ENCODE assay signal across 40 mouse cellular contexts in genomic region chr10:88741426-88741825, GRCm38 (mm10). TPM values are rescaled to one million over a fixed set of nuclear protein-coding genes. Genes with fewer than 3 reads are reported as not detected.
"Had no signal": no experiment of that assay in that cellular context is flagged by ENCODE, and none has a peak within 500 bp of the region (broad histone marks: within the 10 kb centered on the region; RNA-seq: fewer than 3 reads in every experiment).

No protein-coding gene starts in this region.

- H3K27me3 ChIP-seq: limb, embryonic 12.5 days; limb, embryonic 13.5 days; limb, embryonic 15.5 days; liver, embryonic 12.5 days; liver, embryonic 13.5 days; liver, embryonic 15.5 days; lung, embryonic 15.5 days; megakaryocyte, embryonic 14.5 days; midbrain, embryonic 12.5 days; midbrain, embryonic 13.5 days; midbrain, embryonic 15.5 days; neural tube, embryonic 12.5 days had no signal

- H3K27ac ChIP-seq: limb, embryonic 10.5 days; limb, embryonic 12.5 days; limb, embryonic 13.5 days; limb, embryonic 15.5 days; liver, embryonic 12.5 days; liver, embryonic 13.5 days; liver, embryonic 14.5 days; liver, embryonic 15.5 days; lung, embryonic 15.5 days; macrophage; midbrain, embryonic 10.5 days; midbrain, embryonic 12.5 days; midbrain, embryonic 13.5 days; midbrain, embryonic 15.5 days; neural tube, embryonic 12.5 days had no signal

- H3K4me1 ChIP-seq: limb, embryonic 10.5 days; limb, embryonic 12.5 days; limb, embryonic 13.5 days; limb, embryonic 15.5 days; liver, embryonic 12.5 days; liver, embryonic 13.5 days; liver, embryonic 15.5 days; lung, embryonic 15.5 days; megakaryocyte, embryonic 14.5 days; midbrain, embryonic 10.5 days; midbrain, embryonic 12.5 days; midbrain, embryonic 13.5 days; midbrain, embryonic 15.5 days; neural tube, embryonic 12.5 days had no signal

- H3K9me3 ChIP-seq: limb, embryonic 10.5 days; limb, embryonic 13.5 days; limb, embryonic 15.5 days; liver, embryonic 12.5 days; liver, embryonic 13.5 days; liver, embryonic 15.5 days; lung, embryonic 15.5 days; megakaryocyte, embryonic 14.5 days; midbrain, embryonic 10.5 days; midbrain, embryonic 12.5 days; midbrain, embryonic 13.5 days; midbrain, embryonic 15.5 days; neural tube, embryonic 12.5 days had no signal

- H3K4me3 ChIP-seq: limb, embryonic 10.5 days; limb, embryonic 12.5 days; limb, embryonic 13.5 days; limb, embryonic 15.5 days; liver, embryonic 12.5 days; liver, embryonic 13.5 days; liver, embryonic 15.5 days; lung, embryonic 15.5 days; megakaryocyte, embryonic 14.5 days; midbrain, embryonic 10.5 days; midbrain, embryonic 12.5 days; midbrain, embryonic 13.5 days; midbrain, embryonic 15.5 days; myocyte; neural tube, embryonic 12.5 days had no signal

- DNase-seq: left cerebral cortex, postnatal 4 days; liver; liver, embryonic 13.5 days; liver, postnatal 0 days; lung, adult 18-20 months; lung, adult 2 months; lung, embryonic 14.5 days; lung, postnatal 10 days; lung, postnatal 14 days; lung, postnatal 36 days; lung, postnatal 4 days; midbrain, embryonic 14.5 days had no signal

- ATAC-seq: liver, embryonic 12.5 days; liver, postnatal 0 days; lung, postnatal 0 days; midbrain, embryonic 13.5 days; midbrain, embryonic 15.5 days; midbrain, embryonic 16.5 days had no signal

- H3K9ac ChIP-seq: limb, embryonic 12.5 days; limb, embryonic 13.5 days; limb, embryonic 15.5 days; liver, embryonic 12.5 days; liver, embryonic 13.5 days; liver, embryonic 14.5 days; liver, embryonic 15.5 days; liver, postnatal 0 days; lung, embryonic 14.5 days; lung, embryonic 15.5 days; midbrain, embryonic 12.5 days; midbrain, embryonic 13.5 days; midbrain, embryonic 15.5 days; neural tube, embryonic 12.5 days had no signal

- H3K4me2 ChIP-seq: limb, embryonic 12.5 days; limb, embryonic 13.5 days; limb, embryonic 15.5 days; liver, embryonic 11.5 days; liver, embryonic 12.5 days; liver, embryonic 13.5 days; liver, embryonic 15.5 days; lung, embryonic 14.5 days; lung, embryonic 15.5 days; midbrain, embryonic 11.5 days; midbrain, embryonic 12.5 days; midbrain, embryonic 13.5 days; midbrain, embryonic 15.5 days; neural tube, embryonic 12.5 days had no signal

RNA-seq across cellular contexts. Expression of gene Spic, which starts 56.6 kb away (rescaled TPM):
- total RNA-seq: left cerebral cortex, adult 8-10 months; left cerebral cortex, postnatal 10 days; left cerebral cortex, postnatal 14 days; left cerebral cortex, postnatal 25 days; left cerebral cortex, postnatal 36 days; left cerebral cortex, postnatal 4 days; midbrain, postnatal 0 days had no signal
- polyA plus RNA-seq: limb, embryonic 10.5 days; limb, embryonic 11.5 days; limb, embryonic 12.5 days; limb, embryonic 13.5 days; lung, embryonic 14.5 days; midbrain, embryonic 10.5 days; midbrain, embryonic 11.5 days; midbrain, embryonic 12.5 days; midbrain, embryonic 13.5 days; midbrain, embryonic 14.5 days; midbrain, embryonic 15.5 days; midbrain, embryonic 16.5 days; midbrain, postnatal 0 days; myocyte; neural tube, embryonic 11.5 days; neural tube, embryonic 12.5 days had no signal
